Mouse (Mus musculus) kidney, postnatal 10 days (tissue): Measurements from ENCODE around the gene Wipi2.

Source experiments
- DNase-seq: peaks from one replicate; pipeline ENCODE4 v3.0.0; 2021; ENCODE audit warnings: mixed read lengths

Gene Wipi2

DNA sequence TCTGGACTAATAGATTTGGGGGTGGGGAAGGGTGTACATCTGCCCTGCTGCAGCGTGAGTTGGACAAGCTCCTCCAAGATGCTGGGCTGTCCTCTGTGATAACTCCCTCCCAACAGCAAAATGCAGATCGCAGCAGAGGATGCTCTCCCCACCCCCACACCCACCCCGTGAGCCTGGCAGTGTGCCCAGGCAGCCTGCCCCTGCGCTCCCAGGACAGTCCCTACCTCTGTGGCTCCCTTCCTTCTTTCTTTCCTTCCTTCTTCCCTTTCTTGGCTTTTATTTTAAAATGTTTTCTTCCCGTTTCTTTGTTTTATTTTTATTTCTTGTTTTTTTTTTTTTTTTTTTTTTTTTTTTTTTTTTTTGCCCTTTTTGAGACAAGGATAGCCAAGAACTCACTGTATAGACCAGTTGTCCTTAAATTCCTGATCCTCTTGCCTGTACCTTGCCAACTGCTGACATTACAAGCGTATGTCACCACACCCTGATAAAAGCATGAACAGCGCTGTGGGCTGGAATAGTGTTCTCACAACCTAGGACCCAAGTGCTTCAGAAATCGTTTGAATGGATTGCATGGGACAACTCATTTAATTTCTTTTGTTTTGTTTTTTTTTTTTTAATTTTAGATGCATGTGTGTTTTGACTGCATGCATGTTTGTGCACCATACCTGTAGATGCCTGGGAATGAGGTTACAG is 66.4 kb downstream of the Wipi2 start:
- no peak for DNase-seq

- DNase-seq, result peak; percentile 86
These were observed 67.3 kb downstream of the Wipi2 start for GRCm38 (mm10) chr5:142694627-142695340.

DNA sequence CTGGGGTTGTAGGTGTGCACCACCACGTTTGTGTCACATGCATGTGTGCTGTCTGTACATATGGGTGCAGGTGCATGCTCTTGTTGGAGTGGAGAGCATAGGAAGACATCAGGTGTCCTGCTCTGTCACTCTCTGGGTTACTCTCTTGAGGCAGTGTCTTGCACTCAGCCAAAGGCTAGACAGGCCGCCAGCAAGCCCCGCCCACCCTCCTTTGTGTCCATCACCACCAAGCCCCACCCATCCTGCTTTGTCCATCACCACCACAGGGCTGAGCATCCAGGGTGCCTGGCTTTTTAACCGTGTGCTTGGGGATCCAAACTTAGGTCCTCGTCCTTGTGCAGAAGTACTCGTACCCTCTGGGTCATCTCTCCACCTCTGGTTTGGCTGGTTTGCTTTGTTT is 68.8 kb downstream of the Wipi2 start:
- DNase-seq, result no peak

GRCm38 (mm10) chr5:142696865-142697264 is 69.4 kb downstream of the Wipi2 start:
- DNase-seq, result no peak

GRCm38 (mm10) chr5:142697742-142698141 is 70.2 kb downstream of the Wipi2 start:
- no peak for DNase-seq

- DNase-seq, result peak; percentile 57
These were observed 73.5 kb downstream of the Wipi2 start for GRCm38 (mm10) chr5:142700842-142701589.

- DNase-seq, result peak; percentile 67
These were observed 74.4 kb downstream of the Wipi2 start for GRCm38 (mm10) chr5:142701651-142702510.

- no peak for DNase-seq
These were observed 75.1 kb downstream of the Wipi2 start for GRCm38 (mm10) chr5:142702511-142703138.

DNA sequence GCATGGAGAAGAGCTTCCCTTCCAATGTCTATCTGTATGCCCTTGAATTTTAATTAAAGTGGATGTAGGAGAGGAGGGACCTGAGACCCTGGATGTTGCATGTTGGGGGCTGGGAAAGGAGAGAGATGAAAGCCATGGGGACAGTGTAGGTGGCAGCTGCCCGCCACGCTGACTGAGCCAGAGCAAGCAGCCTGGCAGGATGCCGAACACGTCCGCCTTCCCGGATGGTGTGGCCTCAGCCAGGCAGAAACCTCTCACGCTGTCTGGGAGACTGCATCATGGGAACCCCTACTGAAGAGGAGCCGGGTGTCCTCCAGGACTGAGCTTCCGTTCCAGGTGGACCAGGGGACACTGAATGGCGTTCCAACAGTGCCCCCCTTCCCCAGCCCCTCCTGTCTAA is 76.1 kb downstream of the Wipi2 start:
- no peak for DNase-seq

DNA sequence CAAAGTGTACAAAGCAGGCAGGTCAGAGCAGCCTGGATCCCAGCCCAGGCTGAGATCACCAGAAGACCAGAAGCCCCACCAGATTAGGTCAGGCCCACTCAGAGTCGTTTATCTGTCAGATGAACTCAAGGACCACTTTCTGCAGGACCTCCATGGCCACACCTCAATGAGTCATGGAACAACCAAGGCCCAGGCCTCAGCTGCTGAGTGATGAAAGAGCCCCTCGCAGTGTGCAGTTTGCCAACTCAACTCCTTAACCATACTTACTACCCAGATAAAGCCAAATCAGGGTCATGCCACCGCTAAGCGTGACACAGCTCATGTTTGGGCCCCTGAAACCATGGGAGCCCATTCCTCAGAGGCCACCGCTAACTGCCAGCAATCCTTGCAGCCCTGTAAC is 80.2 kb downstream of the Wipi2 start:
- DNase-seq, result no peak

- DNase-seq, result no peak
These were observed 81.9 kb downstream of the Wipi2 start for GRCm38 (mm10) chr5:142709436-142709835.

- peak; percentile 11 for DNase-seq
These were observed 84.9 kb downstream of the Wipi2 start for GRCm38 (mm10) chr5:142712373-142712772.

GRCm38 (mm10) chr5:142713966-142714365 is 86.5 kb downstream of the Wipi2 start:
- DNase-seq, result no peak

GRCm38 (mm10) chr5:142715059-142715458 is 87.6 kb downstream of the Wipi2 start:
- no peak for DNase-seq

DNA sequence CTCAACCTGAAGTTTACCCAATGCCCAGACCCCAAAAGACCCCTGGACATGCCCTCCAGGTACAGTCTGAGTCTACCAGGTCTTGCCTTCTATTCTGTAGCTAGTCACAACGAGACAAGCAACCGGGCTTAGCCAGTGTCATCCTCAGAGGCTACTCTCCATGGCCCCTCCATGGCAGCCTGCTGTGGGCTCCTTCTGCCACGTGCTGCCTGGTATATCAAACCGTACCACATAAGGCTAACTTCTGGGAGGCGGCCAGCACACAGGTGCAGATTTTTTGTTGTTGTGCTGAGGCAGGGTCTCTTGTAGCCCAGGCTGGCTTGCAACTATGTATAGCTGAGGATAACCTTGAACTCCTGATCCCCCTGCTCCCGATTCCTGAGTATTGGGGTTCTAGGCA is 88.6 kb downstream of the Wipi2 start:
- no peak for DNase-seq

- DNase-seq, result peak; percentile 90
These were observed 90.5 kb downstream of the Wipi2 start for GRCm38 (mm10) chr5:142718037-142718436.

- DNase-seq, result peak; percentile 24
These were observed 91.0 kb downstream of the Wipi2 start for GRCm38 (mm10) chr5:142718486-142718885.

DNA sequence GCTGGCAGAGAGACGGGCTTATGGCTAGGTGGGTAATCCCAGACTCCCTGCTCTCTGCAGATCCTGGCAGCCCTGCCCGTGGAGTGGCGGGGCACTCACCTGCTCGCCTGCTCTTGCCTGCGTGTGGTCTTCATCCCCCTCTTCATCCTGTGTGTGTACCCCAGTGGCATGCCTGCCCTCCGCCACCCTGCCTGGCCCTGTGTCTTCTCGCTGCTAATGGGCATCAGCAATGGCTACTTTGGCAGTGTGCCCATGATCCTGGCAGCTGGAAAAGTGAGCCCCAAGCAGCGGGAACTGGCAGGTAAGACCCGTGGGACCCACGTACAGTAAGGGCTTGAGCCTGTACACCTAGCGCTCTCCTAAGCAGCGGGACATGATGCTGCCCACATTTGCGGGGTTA is 92.4 kb downstream of the Wipi2 start:
- no peak for DNase-seq
